Mouse (Mus musculus): ENCODE data around the gene Fsd1l. TPM values are rescaled to one million over a fixed set of nuclear protein-coding genes. Genes with fewer than 3 reads are reported as not detected.
A peak's percentile ranks its signal among the peaks of the same experiment; 100 is the strongest.
"Not testable (repeated sequence)": the region's sequence is repeated elsewhere in the genome, so short reads cannot be mapped to it uniquely, and the experiment has no call there.

Gene Fsd1l
- polyA plus RNA-seq, 1 experiment from 2014 or later = 38.8 TPM

- Histone ChIP-seq H3K4me1 (ENCODE audit: control insufficient read depth, insufficient read depth, low read length) (peaks cover 6% of the 10 kb centered on the region), H3K27me3 (ENCODE audit: control insufficient read depth, insufficient read depth, low read length) (no peaks in the 10 kb centered on the region), H3K9ac (replicated peaks; ENCODE audit: low read depth, low read length) (peak within 1 kb of the TSS; percentile 89), H3K4me3 (ENCODE audit: low read depth, low read length) (peak within 1 kb of the TSS; percentile 81), H3K27ac (ENCODE audit: low read depth, low read length) (peak within 1 kb of the TSS; percentile 91), H3K36me3 (ENCODE audit: control insufficient read depth, insufficient read depth, low read length) (no peaks in the 10 kb centered on the region), H3K9me3 (ENCODE audit: control insufficient read depth, low read length) (no peaks in the 10 kb centered on the region), H3K4me2 (ENCODE audit: low read depth, low read length) (peak within 1 kb of the TSS; percentile 76)
- 13% methylated on average over 7 of the region's 7 CpGs for WGBS
- peak; percentile 87 for ATAC-seq (ENCODE audit: low read depth)
Observed at GRCm38 (mm10) chr4:53713704-53714050, 82.4 kb downstream of the Fsd1l start, which contains the start of gene Fktn. Fktn (plus strand) TSS chr4:53713998.

DNA sequence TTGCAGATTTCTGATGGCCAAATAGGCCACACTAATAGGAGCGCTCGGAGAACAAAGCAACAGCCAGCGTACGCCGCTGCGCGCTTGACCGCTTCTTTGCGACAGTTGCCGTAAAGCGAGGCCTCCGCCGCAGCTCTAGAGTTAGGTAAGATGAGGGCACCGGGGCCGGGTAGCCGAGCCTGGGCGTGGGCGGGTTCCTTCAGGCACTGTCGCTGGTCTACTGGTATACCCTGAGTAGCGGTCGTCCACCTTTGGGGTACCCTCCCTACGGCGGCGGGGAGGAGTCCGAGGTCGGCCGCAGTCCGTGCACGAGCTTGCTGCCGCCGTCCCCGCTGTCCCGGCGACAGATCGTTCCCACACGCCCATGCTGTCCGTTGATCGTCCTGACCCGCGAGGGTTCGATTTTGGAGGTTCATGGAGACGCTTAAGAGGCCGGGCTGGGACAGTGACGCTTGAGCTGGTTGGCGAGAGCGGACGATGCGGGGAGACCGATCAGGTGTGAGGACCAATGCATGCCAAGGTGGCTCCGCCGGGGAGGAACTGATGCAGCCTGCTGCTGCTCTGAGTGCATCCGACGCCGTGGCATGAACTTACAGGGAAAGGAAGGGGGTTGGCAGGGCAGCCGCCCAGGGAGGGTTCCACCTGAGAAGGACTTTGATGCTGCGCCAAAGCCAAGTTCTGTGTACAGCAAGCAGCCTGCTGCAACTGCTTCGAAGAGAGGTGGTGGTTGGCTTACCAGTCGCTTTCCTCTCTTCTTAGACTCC lies 83.0 kb downstream of the Fsd1l start:
- Histone ChIP-seq H3K36me3 (ENCODE audit: control insufficient read depth, insufficient read depth, low read length) (no peaks in the 10 kb centered on the region), H3K27me3 (ENCODE audit: control insufficient read depth, insufficient read depth, low read length) (no peaks in the 10 kb centered on the region), H3K4me1 (ENCODE audit: control insufficient read depth, insufficient read depth, low read length) (peaks cover 6% of the 10 kb centered on the region), H3K4me3 (ENCODE audit: low read depth, low read length) (peak overlapping the region; percentile 81), H3K27ac (ENCODE audit: low read depth, low read length) (peak overlapping the region; percentile 91), H3K9me3 (ENCODE audit: control insufficient read depth, low read length) (no peaks in the 10 kb centered on the region), H3K9ac (replicated peaks; ENCODE audit: low read depth, low read length) (peak overlapping the region; percentile 89), H3K4me2 (ENCODE audit: low read depth, low read length) (peak overlapping the region; percentile 76)
- ATAC-seq (ENCODE audit: low read depth) = peak; percentile 97
- 8% methylated on average over 58 of the region's 58 CpGs for WGBS

- no peaks in the 10 kb centered on the region for H3K9me3 ChIP-seq (ENCODE audit: control insufficient read depth, low read length)
- H3K27me3 ChIP-seq (ENCODE audit: control insufficient read depth, insufficient read depth, low read length) = no peaks in the 10 kb centered on the region
- no peaks in the 10 kb centered on the region for H3K36me3 ChIP-seq (ENCODE audit: control insufficient read depth, insufficient read depth, low read length)
- no peak overlapping the region for H3K4me3 ChIP-seq (ENCODE audit: low read depth, low read length)
- ATAC-seq (ENCODE audit: low read depth) = no peak
- H3K9ac ChIP-seq (replicated peaks; ENCODE audit: low read depth, low read length) = no peak overlapping the region
- peaks cover 6% of the 10 kb centered on the region for H3K4me1 ChIP-seq (ENCODE audit: control insufficient read depth, insufficient read depth, low read length)
- H3K27ac ChIP-seq (ENCODE audit: low read depth, low read length) = no peak overlapping the region
- no peak overlapping the region for H3K4me2 ChIP-seq (ENCODE audit: low read depth, low read length)
Observed at GRCm38 (mm10) chr4:53715977-53716376, 84.7 kb downstream of the Fsd1l start.

GRCm38 (mm10) chr4:53717546-53717945 lies 86.3 kb downstream of the Fsd1l start:
- no peaks in the 10 kb centered on the region for H3K9me3 ChIP-seq (ENCODE audit: control insufficient read depth, low read length)
- H3K4me2 ChIP-seq (ENCODE audit: low read depth, low read length) = no peak overlapping the region
- WGBS = 90% methylated on average over 4 of the region's 4 CpGs
- H3K27me3 ChIP-seq (ENCODE audit: control insufficient read depth, insufficient read depth, low read length) = no peaks in the 10 kb centered on the region
- H3K27ac ChIP-seq (ENCODE audit: low read depth, low read length) = no peak overlapping the region
- no peak overlapping the region for H3K4me3 ChIP-seq (ENCODE audit: low read depth, low read length)
- no peak for ATAC-seq (ENCODE audit: low read depth)
- peaks cover 6% of the 10 kb centered on the region for H3K4me1 ChIP-seq (ENCODE audit: control insufficient read depth, insufficient read depth, low read length)
- H3K9ac ChIP-seq (replicated peaks; ENCODE audit: low read depth, low read length) = no peak overlapping the region
- H3K36me3 ChIP-seq (ENCODE audit: control insufficient read depth, insufficient read depth, low read length) = no peaks in the 10 kb centered on the region

- Histone ChIP-seq H3K9ac (replicated peaks; ENCODE audit: low read depth, low read length) (no peak overlapping the region), H3K4me3 (ENCODE audit: low read depth, low read length) (no peak overlapping the region), H3K36me3 (ENCODE audit: control insufficient read depth, insufficient read depth, low read length) (no peaks in the 10 kb centered on the region), H3K4me1 (ENCODE audit: control insufficient read depth, insufficient read depth, low read length) (peaks cover 6% of the 10 kb centered on the region), H3K27ac (ENCODE audit: low read depth, low read length) (no peak overlapping the region), H3K27me3 (ENCODE audit: control insufficient read depth, insufficient read depth, low read length) (no peaks in the 10 kb centered on the region), H3K9me3 (ENCODE audit: control insufficient read depth, low read length) (no peaks in the 10 kb centered on the region), H3K4me2 (ENCODE audit: low read depth, low read length) (no peak overlapping the region)
- WGBS = 86% methylated on average over 5 of the region's 5 CpGs
- no peak for ATAC-seq (ENCODE audit: low read depth)
Observed at GRCm38 (mm10) chr4:53718261-53718660, 87.0 kb downstream of the Fsd1l start.

GRCm38 (mm10) chr4:53722506-53722905 lies 91.2 kb downstream of the Fsd1l start:
- WGBS = 94% methylated on average over 4 of the region's 4 CpGs
- no peak overlapping the region for H3K27ac ChIP-seq (ENCODE audit: low read depth, low read length)
- no peak for ATAC-seq (ENCODE audit: low read depth)
- no peaks in the 10 kb centered on the region for H3K36me3 ChIP-seq (ENCODE audit: control insufficient read depth, insufficient read depth, low read length)
- H3K4me2 ChIP-seq (ENCODE audit: low read depth, low read length) = no peak overlapping the region
- H3K9me3 ChIP-seq (ENCODE audit: control insufficient read depth, low read length) = no peaks in the 10 kb centered on the region
- H3K27me3 ChIP-seq (ENCODE audit: control insufficient read depth, insufficient read depth, low read length) = no peaks in the 10 kb centered on the region
- H3K4me1 ChIP-seq (ENCODE audit: control insufficient read depth, insufficient read depth, low read length) = no peaks in the 10 kb centered on the region
- H3K4me3 ChIP-seq (ENCODE audit: low read depth, low read length) = no peak overlapping the region
- H3K9ac ChIP-seq (replicated peaks; ENCODE audit: low read depth, low read length) = no peak overlapping the region

DNA sequence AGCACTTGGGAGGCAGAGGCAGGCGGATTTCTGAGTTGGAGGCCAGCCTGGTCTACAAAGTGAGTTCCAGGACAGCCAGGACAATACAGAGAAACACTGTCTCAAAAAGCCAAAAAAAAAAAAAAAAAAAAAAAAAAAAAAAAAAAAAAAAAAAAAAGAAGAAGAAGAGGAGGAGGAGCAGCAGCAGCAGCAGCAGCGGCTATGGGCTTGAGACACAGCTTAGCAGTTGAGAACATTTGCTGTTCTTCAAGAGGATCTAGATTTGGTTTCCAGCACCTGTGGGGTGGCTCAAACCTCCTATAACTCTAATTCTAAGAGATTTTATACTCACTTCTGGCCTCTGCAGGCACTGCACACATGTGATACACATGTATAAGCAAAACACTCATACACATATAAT lies 94.8 kb downstream of the Fsd1l start:
- not testable (repeated sequence) for H3K36me3 ChIP-seq (ENCODE audit: control insufficient read depth, insufficient read depth, low read length); H3K9ac ChIP-seq (replicated peaks; ENCODE audit: low read depth, low read length); H3K4me2 ChIP-seq (ENCODE audit: low read depth, low read length); H3K27ac ChIP-seq (ENCODE audit: low read depth, low read length); H3K9me3 ChIP-seq (ENCODE audit: control insufficient read depth, low read length); H3K27me3 ChIP-seq (ENCODE audit: control insufficient read depth, insufficient read depth, low read length); ATAC-seq (ENCODE audit: low read depth); H3K4me3 ChIP-seq (ENCODE audit: low read depth, low read length); H3K4me1 ChIP-seq (ENCODE audit: control insufficient read depth, insufficient read depth, low read length)
- WGBS = 97% methylated on average over 2 of the region's 2 CpGs

DNA sequence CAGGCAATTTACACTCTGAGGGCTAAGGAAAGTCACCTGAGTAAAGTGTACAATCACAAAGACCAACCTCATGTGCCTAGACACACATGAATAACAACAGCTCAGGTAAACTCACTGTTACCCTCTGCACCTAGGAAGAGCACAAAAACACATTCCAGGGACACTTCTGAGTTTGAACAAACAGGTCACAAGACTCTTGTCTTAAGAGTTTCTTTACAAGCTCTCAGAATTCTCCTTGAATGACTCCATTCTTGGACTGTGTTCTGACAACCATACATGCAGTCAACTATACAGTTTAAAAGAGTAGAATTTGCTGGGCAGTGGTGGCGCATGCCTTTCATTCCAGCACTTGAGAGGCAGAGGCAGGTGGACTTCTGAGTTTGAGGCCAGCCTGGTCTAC lies 96.8 kb downstream of the Fsd1l start:
- no peaks in the 10 kb centered on the region for H3K4me1 ChIP-seq (ENCODE audit: control insufficient read depth, insufficient read depth, low read length)
- ATAC-seq (ENCODE audit: low read depth) = no peak
- H3K27ac ChIP-seq (ENCODE audit: low read depth, low read length) = no peak overlapping the region
- H3K9ac ChIP-seq (replicated peaks; ENCODE audit: low read depth, low read length) = no peak overlapping the region
- peaks cover 7% of the 10 kb centered on the region; the same call in 1 of the 2 replicates for H3K36me3 ChIP-seq (ENCODE audit: control insufficient read depth, insufficient read depth, low read length)
- WGBS = 100% methylated on average over 1 of the region's 1 CpGs
- H3K9me3 ChIP-seq (ENCODE audit: control insufficient read depth, low read length) = no peaks in the 10 kb centered on the region
- no peaks in the 10 kb centered on the region for H3K27me3 ChIP-seq (ENCODE audit: control insufficient read depth, insufficient read depth, low read length)
- H3K4me3 ChIP-seq (ENCODE audit: low read depth, low read length) = no peak overlapping the region
- no peak overlapping the region for H3K4me2 ChIP-seq (ENCODE audit: low read depth, low read length)

- H3K9ac ChIP-seq (replicated peaks; ENCODE audit: low read depth, low read length) = no peak overlapping the region
- ATAC-seq (ENCODE audit: low read depth) = peak; percentile 61; the same call in 1 of the 2 replicates
- H3K36me3 ChIP-seq (ENCODE audit: control insufficient read depth, insufficient read depth, low read length) = peaks cover 19% of the 10 kb centered on the region
- no peak overlapping the region for H3K4me3 ChIP-seq (ENCODE audit: low read depth, low read length)
- H3K27me3 ChIP-seq (ENCODE audit: control insufficient read depth, insufficient read depth, low read length) = no peaks in the 10 kb centered on the region
- no peaks in the 10 kb centered on the region for H3K4me1 ChIP-seq (ENCODE audit: control insufficient read depth, insufficient read depth, low read length)
- 39% methylated on average over 6 of the region's 6 CpGs for WGBS
- no peaks in the 10 kb centered on the region for H3K9me3 ChIP-seq (ENCODE audit: control insufficient read depth, low read length)
- H3K4me2 ChIP-seq (ENCODE audit: low read depth, low read length) = no peak overlapping the region
- H3K27ac ChIP-seq (ENCODE audit: low read depth, low read length) = no peak overlapping the region
Observed at GRCm38 (mm10) chr4:53738956-53739616, 107.8 kb downstream of the Fsd1l start.

Data from neural tube, embryonic 14.5 days (tissue).